Mouse (Mus musculus): ENCODE results near the gene Gm16427.
"Not testable (repeated sequence)": the region's sequence is repeated elsewhere in the genome, so short reads cannot be mapped to it uniquely, and the experiment has no call there.

The Gm16427 gene

DNA sequence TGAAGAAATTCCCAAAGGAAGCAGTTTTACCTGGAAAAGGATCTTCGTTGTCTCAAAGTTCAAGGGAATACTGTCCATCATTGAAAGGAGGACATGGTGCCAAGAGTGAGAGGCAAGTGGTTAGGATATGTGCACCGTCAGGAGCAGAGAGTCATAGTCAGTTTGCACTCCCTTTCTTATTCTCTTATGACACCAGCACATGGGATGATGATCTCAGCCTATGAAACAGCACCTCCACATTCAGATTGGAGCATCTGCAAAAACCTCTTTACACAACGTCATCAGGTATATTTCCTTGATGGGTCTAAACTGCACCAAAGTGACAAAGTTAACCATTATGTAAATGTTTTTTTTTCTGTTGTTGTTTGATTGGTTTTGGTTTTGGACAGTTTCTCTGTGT is at the start of gene Gm16427:
Gm16427 (minus strand) TSS at position 101 of the 400 bp plus-strand sequence.
- DNase-seq (ENCODE audit: low spot score in 2 of 2) = not testable (repeated sequence)

All from spleen, postnatal 14 days (tissue).